Mouse (Mus musculus): ENCODE data around the gene Vpreb3.
"Not testable (repeated sequence)": the region's sequence is repeated elsewhere in the genome, so short reads cannot be mapped to it uniquely, and the experiment has no call there.

The Vpreb3 gene

GRCm38 (mm10) chr10:75978119-75978834, 35.4 kb downstream of the Vpreb3 start:
- no peak for DNase-seq

- no peak for DNase-seq
These were observed 35.9 kb downstream of the Vpreb3 start for GRCm38 (mm10) chr10:75978835-75979157.

- DNase-seq: peak; percentile 10
These were observed 36.6 kb downstream of the Vpreb3 start for GRCm38 (mm10) chr10:75979432-75979831.

- DNase-seq: no peak
These were observed 47.7 kb downstream of the Vpreb3 start for GRCm38 (mm10) chr10:75990430-75991042.

- DNase-seq: no peak
These were observed 50.9 kb downstream of the Vpreb3 start for GRCm38 (mm10) chr10:75993616-75994240.

- not testable (repeated sequence) for DNase-seq
These were observed 51.8 kb downstream of the Vpreb3 start for GRCm38 (mm10) chr10:75994531-75995210.

- no peak for DNase-seq
These were observed 52.6 kb downstream of the Vpreb3 start for GRCm38 (mm10) chr10:75995463-75995862.

GRCm38 (mm10) chr10:75996315-75996714, 53.5 kb downstream of the Vpreb3 start:
- no peak for DNase-seq
